Mouse (Mus musculus) embryonic stem cell, embryonic (primary cell): ENCODE data around the gene Tfr2.

ENCODE experiments used
- CTCF ChIA-PET, 4 experiments: fragments of 300-600 bp in 2 of 4; fragments of 350-600 bp in 2 of 4; sonication (Branson Sonifier 250); formaldehyde crosslinking; loops; one replicate each; lab custom pipeline; 2022; ENCODE audit warnings: inconsistent platforms in 2 of 4; lab: Charles Lee
- POLR2A ChIA-PET, 4 experiments: fragments of 300-600 bp in 2 of 4; fragments of 350-600 bp in 2 of 4; sonication (Branson Sonifier 250); formaldehyde crosslinking; loops; one replicate each; lab custom pipeline; 2022; ENCODE audit warnings: antibody characterized with exemption in 4 of 4, inconsistent platforms in 1 of 4; lab: Charles Lee

Gene Tfr2

DNA sequence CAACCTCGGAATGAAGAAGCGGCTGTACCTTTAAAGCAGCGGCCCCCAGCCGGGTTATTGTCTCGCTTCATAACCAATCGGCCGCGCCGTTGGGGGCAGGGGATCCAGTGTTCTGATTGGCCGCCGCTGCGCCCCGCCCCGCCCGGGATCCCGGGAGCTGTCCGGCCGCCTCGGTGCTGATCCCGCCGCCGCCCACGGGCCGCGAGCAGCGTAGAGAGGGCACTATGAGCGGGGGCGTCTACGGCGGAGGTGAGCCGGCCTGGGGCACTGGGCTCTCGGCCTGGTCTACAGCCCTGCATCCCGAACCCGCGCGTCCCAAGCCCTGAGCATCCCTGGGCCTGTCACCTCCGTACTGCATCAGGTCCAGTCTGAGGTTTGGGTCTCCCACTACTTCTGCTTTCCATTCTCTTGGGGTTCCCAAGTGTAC is 16.2 kb upstream of the Tfr2 start, which contains the start of gene Actl6b:
TSS of gene Actl6b (plus strand) at position 107 of the 427 bp plus-strand sequence.
- POLR2A ChIA-PET: interaction anchor here in 3 of 4 experiments (0.5 to 1.6 kb wide), 7 partner anchors 8 to 88 kb away, joined by 3 to 4 read pairs (median 3); partner anchors contain the start of genes Fbxo24 (in 1 of the 3), Gigyf1 (in 1 of the 3), Lrch4 (in 1 of the 3) and Sap25 (in 1 of the 3)
- CTCF ChIA-PET: interaction anchor here in 3 of 4 experiments (0.6 to 1.7 kb wide), 9 partner anchors 8 to 706 kb away, joined by 3 to 8 read pairs (median 4); partner anchors contain the start of gene Pop7 (in 1 of the 3)

DNA sequence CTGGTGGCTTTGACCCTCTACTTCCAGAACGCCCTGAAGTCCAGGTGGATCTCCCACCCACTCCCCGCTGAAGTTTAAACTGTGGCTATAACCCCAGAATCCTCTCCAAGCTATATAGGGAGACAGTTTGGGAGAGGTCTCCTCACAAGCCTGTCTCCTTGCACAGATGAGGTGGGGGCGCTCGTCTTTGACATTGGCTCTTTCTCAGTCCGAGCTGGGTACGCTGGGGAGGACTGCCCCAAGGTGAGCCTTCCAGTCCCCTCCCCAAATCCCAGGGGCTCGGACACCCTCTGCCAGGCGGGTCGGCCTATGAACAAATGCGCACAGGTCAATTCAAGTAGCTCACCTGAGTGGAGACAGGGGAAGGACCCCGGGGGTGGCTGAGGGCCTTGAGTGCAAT is 15.7 kb upstream of the Tfr2 start:
- ChIA-PET CTCF (interaction anchor here in 3 of 4 experiments (0.6 to 1.7 kb wide), 8 partner anchors 9 to 705 kb away, joined by 3 to 8 read pairs (median 4); partner anchors contain the start of gene Pop7 (in 1 of the 3)), POLR2A (interaction anchor here in 3 of 4 experiments (0.5 to 1.6 kb wide), 6 partner anchors 9 to 87 kb away, joined by 3 to 4 read pairs (median 3); partner anchors contain the start of genes Fbxo24 (in 1 of the 3), Lrch4 (in 1 of the 3) and Sap25 (in 1 of the 3))

DNA sequence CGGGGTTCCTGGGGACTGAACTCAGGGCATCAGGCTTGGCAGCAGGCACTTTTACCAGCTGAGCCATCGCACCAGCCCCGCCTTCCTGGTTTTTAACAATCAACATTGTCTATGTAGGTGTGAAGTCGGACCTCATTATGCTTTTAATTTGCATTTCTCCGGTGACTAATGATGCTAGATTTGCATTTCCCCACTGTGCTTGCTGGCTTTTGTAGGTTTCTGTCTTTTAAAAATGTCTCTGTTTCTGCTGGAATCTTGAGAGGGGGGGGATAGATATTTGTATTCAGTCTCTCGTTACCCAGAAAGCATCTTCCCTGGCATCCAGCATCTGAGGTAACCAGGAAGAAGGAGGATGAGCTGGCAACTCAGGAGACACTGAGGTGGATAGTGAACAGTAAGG is 8.1 kb upstream of the Tfr2 start:
- ChIA-PET CTCF (interaction anchor here in 1 of 4 experiments (0.7 kb wide), 1 partner anchor 49 kb away, joined by 6 read pairs; no protein-coding TSS in a partner anchor), POLR2A (no interaction called here)

DNA sequence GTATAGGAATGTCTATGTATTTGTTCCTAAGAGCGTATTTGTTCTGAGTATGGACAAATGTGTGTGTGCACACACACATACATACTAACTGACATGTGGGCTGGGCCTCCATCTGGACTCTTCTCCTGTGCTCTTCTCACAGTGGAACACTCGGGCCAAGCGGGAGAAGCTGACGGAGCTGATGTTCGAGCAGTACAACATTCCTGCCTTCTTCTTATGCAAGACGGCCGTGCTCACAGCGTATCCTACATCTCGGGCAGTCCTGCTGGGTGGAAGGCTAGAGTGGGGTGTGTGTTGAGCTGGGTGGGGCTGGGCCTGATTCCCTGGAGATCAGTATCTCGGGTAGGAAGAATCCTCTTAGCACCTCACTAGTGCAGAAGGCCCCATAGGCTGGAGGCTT is 6.7 kb upstream of the Tfr2 start:
- POLR2A ChIA-PET: no interaction called here

DNA sequence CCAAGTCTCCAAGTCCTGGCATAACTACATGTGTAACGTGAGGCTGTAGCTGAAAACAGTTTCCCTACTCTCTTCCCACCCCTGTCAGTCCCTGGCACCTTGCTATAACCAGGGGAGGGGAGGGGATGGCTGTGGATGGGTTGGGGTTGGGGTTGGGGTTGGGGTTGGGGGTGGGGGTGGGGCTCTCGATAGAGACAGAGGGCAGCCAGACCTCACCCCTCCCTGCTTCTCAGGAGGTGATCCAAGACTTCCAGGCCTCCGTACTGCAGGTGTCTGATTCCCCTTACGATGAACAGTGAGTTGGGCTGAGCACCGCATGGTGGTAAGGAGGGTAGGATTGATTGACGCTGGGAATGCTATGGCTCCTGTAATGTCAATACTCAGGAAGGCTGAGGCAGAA is 3.9 kb upstream of the Tfr2 start:
- CTCF ChIA-PET: interaction anchor here in 2 of 4 experiments (0.5 to 1.3 kb wide), 2 partner anchors 21 to 227 kb away, joined by 3 to 4 read pairs; no protein-coding TSS in a partner anchor
- POLR2A ChIA-PET: interaction anchor here in 1 of 4 experiments (0.5 kb wide), 1 partner anchor 211 kb away, joined by 3 read pairs; no protein-coding TSS in a partner anchor

More for the DNA sequence above, 6.7 kb upstream of the Tfr2 start:
- CTCF ChIA-PET: interaction anchor here in 1 of 4 experiments (0.5 kb wide), 1 partner anchor 459 kb away, joined by 3 read pairs; no protein-coding TSS in a partner anchor

DNA sequence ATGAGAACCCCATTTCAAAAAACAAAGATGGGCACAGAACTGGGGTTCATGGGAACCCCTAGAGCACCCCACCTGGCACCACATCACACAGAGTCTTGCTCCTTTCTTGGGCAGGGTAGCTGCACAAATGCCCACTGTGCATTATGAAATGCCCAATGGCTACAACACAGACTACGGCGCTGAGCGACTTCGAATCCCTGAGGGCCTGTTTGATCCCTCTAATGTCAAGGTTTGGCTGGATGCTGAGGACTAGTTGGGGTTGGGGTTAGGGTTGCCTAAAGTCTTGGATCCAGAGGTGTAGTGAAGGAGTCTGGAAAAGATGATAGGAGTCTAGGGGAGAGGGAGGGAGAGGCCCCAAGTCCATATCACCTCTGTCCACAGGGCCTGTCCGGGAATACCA is 3.2 kb upstream of the Tfr2 start:
- POLR2A ChIA-PET: interaction anchor here in 2 of 4 experiments (0.5 to 1.2 kb wide), 4 partner anchors 29 to 210 kb away, joined by 3 read pairs; partner anchors contain the start of gene Pop7 (in 1 of the 2)

DNA sequence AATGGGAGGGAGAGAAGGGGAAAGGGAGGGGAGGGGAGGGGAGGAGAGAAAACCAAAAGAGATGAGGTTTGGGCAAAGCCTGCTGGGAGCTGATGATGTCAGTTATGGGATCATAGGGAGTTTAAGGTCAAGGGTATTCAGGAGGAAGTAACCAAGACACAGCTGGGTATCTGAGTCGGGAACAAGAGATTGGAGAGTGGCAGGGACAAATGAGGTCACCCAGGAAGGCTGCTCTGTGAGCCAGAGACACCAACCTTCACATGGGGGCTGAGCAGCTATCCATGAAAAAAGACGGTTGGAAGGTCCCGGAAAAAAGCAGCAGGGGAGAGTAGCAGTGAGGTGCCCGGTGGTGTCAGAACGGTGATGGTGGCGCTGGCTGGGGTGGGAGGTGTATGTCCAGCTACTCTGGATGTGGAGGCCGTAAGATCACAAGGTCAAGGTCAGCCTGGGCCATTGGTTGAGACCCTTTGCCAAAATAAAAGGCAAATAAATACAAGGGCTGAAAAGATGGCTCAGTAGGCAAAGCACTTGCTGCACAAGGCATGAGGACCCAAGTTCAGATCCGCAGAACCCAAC is 1.3 kb upstream of the Tfr2 start:
- ChIA-PET POLR2A (interaction anchor here in 3 of 4 experiments (0.5 to 2.0 kb wide), 12 partner anchors 11 to 624 kb away, joined by 3 to 8 read pairs (median 4); partner anchors contain the start of genes Epo (in 1 of the 3), Gnb2 (in 1 of the 3) and Srrt (in 1 of the 3)), CTCF (interaction anchor here in 2 of 4 experiments (0.6 to 1.2 kb wide), 3 partner anchors 15 to 1730 kb away, joined by 3 to 14 read pairs (median 3); partner anchors contain the start of gene Actl6b (in 1 of the 2))

More for the DNA sequence above, 3.2 kb upstream of the Tfr2 start:
- CTCF ChIA-PET: no interaction called here

DNA sequence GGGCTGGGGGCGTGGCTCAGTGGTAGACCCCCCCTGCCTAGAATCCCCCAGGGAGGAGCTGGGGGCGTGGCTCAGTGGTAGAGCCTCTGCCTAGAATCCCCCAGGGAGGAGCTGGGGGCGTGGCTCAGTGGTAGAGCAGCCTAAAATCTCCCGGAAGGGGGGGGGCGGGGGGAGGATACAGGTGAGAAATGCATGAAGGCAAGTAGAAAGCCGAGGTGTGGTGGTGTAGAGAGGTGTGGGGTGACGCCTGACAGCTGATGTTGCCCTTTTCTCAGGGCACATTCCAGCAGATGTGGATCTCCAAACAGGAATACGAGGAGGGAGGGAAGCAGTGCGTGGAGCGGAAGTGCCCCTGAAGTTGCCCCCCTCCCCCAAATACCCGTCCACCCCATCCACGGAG is 609 bp upstream of the Tfr2 start:
- CTCF ChIA-PET: interaction anchor here in 2 of 4 experiments (0.6 to 1.3 kb wide), 6 partner anchors 13 to 1729 kb away, joined by 3 to 14 read pairs (median 4); partner anchors contain the start of genes Ephb4 (in 1 of the 2) and Gigyf1 (in 1 of the 2)
- POLR2A ChIA-PET: interaction anchor here in 3 of 4 experiments (0.6 to 2.0 kb wide), 14 partner anchors 10 to 625 kb away, joined by 3 to 8 read pairs (median 3); partner anchors contain the start of genes Epo (in 1 of the 3), Fbxo24 (in 1 of the 3), Gnb2 (in 1 of the 3) and Lrch4 (in 1 of the 3)

DNA sequence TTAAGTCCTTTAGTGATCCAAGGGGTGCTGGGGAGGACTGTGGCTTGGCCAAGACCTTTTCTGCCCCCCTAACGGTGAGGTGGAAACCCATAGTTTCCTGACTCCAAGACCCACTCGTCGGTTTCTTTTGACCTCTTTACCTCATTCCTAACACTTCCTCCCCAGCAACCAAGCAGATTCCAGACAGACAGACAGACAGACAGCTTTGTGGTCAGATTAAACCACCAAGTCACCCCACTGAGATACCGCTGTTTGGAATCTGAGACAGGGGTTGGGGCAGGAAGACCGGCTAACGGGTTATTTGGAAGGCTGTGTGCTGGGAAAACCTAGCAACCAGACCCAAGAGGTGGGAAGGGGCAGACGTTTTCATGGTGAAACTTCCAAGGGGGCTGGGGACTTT is 541 bp downstream of the Tfr2 start:
- CTCF ChIA-PET: interaction anchor here in 1 of 4 experiments (1.2 to 1.3 kb wide), 3 partner anchors 52 to 220 kb away, joined by 3 to 4 read pairs (median 4); partner anchors contain the start of genes Ephb4, Gigyf1 and Pop7
- POLR2A ChIA-PET: interaction anchor here in 3 of 4 experiments (0.6 to 2.0 kb wide), 12 partner anchors 11 to 498 kb away, joined by 3 to 6 read pairs (median 3); partner anchors contain the start of genes Fbxo24 (in 1 of the 3), Lrch4 (in 1 of the 3), Pop7 (in 1 of the 3) and Serpine1 (in 1 of the 3)

DNA sequence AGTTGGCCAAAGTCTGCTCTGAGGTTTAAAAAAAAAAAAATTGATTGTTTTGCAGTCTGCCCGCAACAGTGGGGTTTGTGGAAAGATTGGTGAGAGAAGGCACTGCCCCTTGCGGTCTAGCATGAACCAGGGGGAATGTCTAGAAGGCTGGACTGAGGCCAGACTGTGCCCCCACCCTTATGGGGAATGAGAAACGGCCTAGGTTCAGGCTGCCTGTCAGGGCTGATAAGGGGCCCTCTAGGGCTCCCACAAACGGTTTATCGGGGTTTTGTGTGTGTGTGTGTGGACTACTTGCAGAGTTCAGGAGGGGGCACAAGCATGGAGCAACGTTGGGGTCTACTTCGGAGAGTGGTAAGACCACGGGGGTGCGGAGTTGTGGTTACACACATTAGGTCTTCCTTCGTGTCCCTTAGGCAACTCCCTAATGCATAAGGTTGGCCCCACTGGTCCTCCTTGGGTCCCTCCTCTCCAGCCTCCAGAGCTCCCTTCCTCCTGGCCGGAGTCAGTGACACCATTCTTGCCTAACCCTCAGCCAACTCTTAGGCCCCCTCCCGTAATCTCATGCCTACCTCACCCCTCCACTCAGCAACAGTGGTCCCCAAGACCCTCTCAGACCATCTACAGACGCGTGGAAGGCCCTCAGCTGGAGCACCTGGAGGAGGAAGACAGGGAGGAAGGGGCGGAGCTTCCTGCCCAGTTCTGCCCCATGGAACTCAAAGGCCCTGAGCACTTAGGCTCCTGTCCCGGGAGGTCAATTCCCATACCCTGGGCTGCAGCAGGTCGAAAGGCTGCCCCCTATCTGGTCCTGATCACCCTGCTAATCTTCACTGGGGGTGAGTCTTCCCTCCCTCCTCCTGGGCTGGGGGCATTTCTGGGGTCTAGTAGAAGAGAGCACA is 1.3 kb downstream of the Tfr2 start:
- ChIA-PET POLR2A (interaction anchor here in 2 of 4 experiments (0.6 to 0.8 kb wide), 3 partner anchors 15 to 620 kb away, joined by 3 read pairs; no protein-coding TSS in a partner anchor), CTCF (interaction anchor here in 2 of 4 experiments (0.6 to 1.5 kb wide), 3 partner anchors 58 to 189 kb away, joined by 3 read pairs; partner anchors contain the start of gene Pop7 (in 1 of the 2))

DNA sequence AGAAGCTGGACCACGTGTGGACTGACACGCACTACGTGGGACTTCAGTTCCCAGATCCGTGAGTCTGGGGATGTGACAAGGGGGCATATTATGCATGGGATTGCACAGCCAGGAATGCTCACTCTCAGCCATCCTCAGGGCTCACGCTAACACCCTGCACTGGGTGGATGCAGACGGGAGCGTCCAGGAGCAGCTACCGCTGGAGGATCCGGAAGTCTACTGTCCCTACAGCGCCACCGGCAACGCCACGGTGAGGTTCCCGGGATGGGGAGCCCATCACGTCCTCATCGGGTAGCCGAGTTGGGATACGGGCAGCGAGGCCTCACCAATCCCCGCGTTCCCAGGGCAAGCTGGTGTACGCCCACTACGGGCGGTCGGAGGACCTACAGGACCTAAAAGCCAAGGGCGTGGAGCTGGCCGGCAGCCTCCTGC is 4.8 kb downstream of the Tfr2 start:
- CTCF ChIA-PET: interaction anchor here in 3 of 4 experiments (0.6 to 1.7 kb wide), 13 partner anchors 9 to 434 kb away, joined by 3 to 12 read pairs (median 4); partner anchors contain the start of genes Gigyf1 (in 1 of the 3) and Pop7 (in 1 of the 3)
- POLR2A ChIA-PET: interaction anchor here in 3 of 4 experiments (0.5 to 1.4 kb wide), 15 partner anchors 16 to 635 kb away, joined by 3 to 4 read pairs (median 3); partner anchors contain the start of genes Pop7 (in 2 of the 3), Fbxo24 (in 1 of the 3), Lrch4 (in 1 of the 3) and Mospd3 (in 1 of the 3)

DNA sequence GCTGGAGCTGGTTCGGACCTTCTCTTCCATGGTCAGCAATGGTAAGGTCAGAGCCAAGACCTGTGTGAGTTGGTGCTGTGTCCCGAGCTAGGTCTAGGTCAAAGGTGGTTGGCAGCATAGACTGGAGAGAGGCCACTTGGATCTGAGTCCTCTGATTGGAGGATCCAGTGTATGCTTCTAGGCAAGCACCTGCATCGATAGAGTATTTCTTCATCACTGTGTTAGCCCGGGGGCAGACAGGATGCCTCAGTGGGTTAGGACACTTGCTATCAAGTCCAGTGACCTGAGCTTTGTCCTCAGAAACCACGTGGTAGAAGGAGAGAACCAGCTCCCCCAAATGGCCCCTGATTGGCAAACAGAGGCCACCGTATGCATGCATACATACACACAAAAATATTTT is 10.6 kb downstream of the Tfr2 start:
- ChIA-PET CTCF (no interaction called here), POLR2A (interaction anchor here in 2 of 4 experiments (0.6 kb wide), 2 partner anchors 11 to 632 kb away, joined by 3 read pairs; no protein-coding TSS in a partner anchor)

DNA sequence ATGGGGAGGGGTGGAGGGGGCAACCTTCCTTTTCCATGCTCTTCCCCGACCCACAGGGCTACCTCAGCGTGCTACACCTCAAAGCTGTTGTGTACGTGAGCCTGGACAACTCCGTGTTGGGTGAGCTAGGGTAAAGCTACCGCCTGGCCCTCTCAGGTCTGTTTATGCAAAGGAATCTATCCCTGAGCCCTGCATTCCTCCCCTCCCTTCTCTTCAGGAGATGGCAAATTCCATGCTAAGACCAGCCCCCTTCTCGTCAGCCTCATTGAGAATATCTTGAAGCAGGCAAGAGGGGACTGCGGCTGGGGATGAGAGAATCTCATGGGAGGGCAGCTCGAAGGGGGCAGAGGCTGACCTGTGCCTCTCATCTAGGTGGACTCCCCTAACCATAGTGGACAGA is 13.1 kb downstream of the Tfr2 start:
- CTCF ChIA-PET: interaction anchor here in 1 of 4 experiments (0.6 to 1.0 kb wide), 3 partner anchors 29 to 303 kb away, joined by 3 to 4 read pairs (median 3); partner anchors contain the start of genes Actl6b and Gigyf1
- POLR2A ChIA-PET: interaction anchor here in 2 of 4 experiments (0.6 to 1.6 kb wide), 3 partner anchors 8 to 59 kb away, joined by 3 to 4 read pairs (median 4); partner anchors contain the start of gene Tfr2 (in 1 of the 2)

DNA sequence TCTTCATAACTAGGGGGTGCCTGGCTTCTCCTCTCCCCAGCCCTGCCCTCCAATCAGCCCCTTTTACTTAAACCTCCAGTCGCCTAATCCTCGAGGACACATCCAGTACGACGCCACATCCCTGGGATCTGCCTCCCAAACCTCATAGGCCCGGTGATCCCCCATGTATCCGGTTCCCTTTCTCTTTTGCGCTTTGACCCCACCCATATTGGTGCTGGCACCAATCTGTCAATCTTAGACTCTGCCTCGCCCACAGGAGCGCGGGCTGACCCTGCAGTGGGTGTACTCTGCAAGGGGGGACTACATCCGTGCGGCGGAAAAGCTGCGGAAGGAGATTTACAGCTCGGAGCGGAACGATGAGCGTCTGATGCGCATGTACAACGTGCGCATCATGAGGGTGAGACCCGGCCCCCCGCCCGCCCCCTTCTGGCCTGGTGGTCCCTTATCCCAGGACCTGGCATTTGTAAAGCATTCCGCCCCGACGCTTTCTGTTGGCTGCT is 14.1 kb downstream of the Tfr2 start:
- CTCF ChIA-PET: interaction anchor here in 2 of 4 experiments (0.6 to 1.3 kb wide), 5 partner anchors 9 to 526 kb away, joined by 3 to 5 read pairs (median 4); partner anchors contain the start of genes Actl6b (in 1 of the 2) and Gigyf1 (in 1 of the 2)
- POLR2A ChIA-PET: interaction anchor here in 2 of 4 experiments (1.1 to 1.6 kb wide), 2 partner anchors 42 to 60 kb away, joined by 3 read pairs; no protein-coding TSS in a partner anchor

DNA sequence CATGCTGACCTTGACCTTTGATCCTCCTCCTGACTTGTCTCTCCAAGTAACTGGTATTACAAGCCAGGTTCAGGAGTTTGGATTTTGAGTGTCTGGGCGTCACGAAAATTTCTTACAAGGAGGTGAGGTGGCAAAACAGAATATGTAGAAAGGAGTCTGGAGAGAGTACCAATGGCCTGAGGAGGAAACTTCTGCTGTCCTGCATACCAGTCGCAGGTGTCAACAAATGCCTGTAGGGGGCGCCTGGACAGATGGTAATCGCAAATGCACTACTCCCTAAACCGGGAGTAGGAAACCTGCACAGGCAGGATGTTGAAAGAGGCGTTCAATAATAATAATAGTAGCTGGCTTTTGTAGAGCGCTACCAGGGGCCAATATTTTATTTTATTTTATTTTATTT is 15.3 kb downstream of the Tfr2 start:
- ChIA-PET CTCF (interaction anchor here in 1 of 4 experiments (1.2 kb wide), 1 partner anchor 11 kb away, joined by 3 read pairs; no protein-coding TSS in a partner anchor), POLR2A (interaction anchor here in 2 of 4 experiments (0.6 to 1.3 kb wide), 5 partner anchors 28 to 140 kb away, joined by 3 to 5 read pairs (median 3); no protein-coding TSS in a partner anchor)

DNA sequence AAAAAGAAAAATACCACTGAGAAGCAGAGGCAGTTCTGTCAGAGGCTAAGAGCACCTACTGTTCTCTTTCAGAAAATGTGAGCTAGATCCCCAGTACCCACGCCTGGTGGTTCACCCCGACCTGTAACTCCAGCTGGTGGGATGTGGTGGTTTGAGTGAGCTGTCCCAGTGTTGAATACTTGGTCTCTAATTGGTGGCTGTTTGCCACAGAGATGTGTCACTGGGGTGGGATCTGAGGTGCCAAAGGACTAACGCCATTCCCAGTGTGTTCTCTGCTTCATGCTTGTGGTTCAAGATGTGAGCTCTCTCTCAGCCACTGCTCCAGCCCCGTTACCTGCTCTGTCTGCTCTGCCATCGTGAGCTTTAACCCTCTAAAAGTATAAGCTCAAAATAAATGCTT is 20.9 kb downstream of the Tfr2 start:
- POLR2A ChIA-PET: interaction anchor here in 2 of 4 experiments (0.7 to 1.2 kb wide), 3 partner anchors 8 to 16 kb away, joined by 4 read pairs; partner anchors contain the start of gene Mospd3 (in 1 of the 2)
- CTCF ChIA-PET: interaction anchor here in 3 of 4 experiments (0.6 to 1.7 kb wide), 5 partner anchors 10 to 511 kb away, joined by 3 to 5 read pairs (median 3); partner anchors contain the start of gene Actl6b (in 1 of the 3)
